Mouse (Mus musculus): Measurements from ENCODE around the gene Slc30a2. TPM values are rescaled to one million over a fixed set of nuclear protein-coding genes. Genes with fewer than 3 reads are reported as not detected.
"Not testable (repeated sequence)": the region's sequence is repeated elsewhere in the genome, so short reads cannot be mapped to it uniquely, and the experiment has no call there.

Slc30a2 gene
- polyA plus RNA-seq (2016; fragmentation: Nextera tagmentation; extraction: Ambion mirVana), result 0.09 and 0.36 TPM in 2 replicates

DNA sequence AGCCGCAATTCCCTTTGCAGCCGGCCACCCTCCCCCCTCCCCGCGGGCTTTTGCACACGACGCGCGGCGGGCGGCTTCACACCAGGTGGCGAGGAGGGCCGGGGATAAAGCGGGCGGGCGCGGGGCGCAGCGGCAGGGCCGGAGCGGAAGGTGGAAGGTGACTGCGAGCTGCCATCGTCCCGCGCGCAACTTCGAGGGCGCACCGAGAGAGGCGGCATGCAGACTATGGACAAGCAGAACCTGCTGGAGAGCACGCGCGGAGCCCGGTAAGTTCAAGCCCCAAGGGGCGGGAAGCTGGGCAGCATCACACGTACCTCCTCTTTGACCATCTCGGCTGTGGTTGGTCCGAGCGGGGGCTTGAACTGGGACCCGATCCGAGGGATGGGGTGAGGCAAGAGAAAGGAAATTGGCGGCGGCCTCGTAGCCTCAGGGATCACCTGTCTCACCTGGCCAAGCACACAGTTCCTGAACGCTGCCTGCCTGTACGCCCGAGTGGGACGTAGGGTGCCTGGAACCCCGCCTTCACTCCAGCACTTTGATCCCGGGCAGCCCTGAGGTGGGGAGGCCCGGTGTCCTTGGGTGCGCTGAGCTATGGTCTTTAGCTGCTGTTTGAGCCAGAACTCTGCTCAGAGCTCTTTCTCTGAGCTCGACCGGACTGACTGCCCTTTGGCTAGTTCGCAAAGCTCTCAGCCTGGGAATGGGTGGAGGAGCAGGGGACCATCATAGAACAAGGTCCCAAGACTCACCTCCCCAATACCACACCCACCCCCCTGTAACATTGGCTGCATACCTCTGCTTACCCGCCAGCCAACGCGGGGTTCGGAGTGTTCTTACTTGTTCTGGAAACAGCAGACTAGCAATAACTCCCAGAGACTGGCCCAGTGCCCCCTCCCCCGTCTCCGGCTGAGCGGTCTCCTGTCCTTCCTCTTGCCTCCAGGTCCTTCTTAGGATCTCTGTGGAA is at the start of gene Slc30a2:
Slc30a2 (plus strand) TSS at position 111 of the 961 bp plus-strand sequence.
- peaks cover 79% of the 10 kb centered on the region for H3K27me3 ChIP-seq (ENCODE audit: insufficient read depth, poor library complexity, severe bottlenecking)
- peak within 1 kb of the TSS; percentile 24 for H3K27ac ChIP-seq
- no peaks in the 10 kb centered on the region for H3K9me3 ChIP-seq
- H3K4me3 ChIP-seq, result peak within 1 kb of the TSS; percentile 56
- no peaks in the 10 kb centered on the region for H3K36me3 ChIP-seq
- H3K4me1 ChIP-seq, result peaks cover 20% of the 10 kb centered on the region
- DNase-seq (ENCODE audit: low spot score), result no peak
- 2% methylated on average over 61 of the region's 61 CpGs for WGBS

- Histone ChIP-seq H3K27ac (peak overlapping the region; percentile 86), H3K4me3 (peak overlapping the region; percentile 5)
- 21% methylated on average over 9 of the region's 9 CpGs for WGBS
Measured at GRCm38 (mm10) chr4:134293692-134294163, 49.3 kb upstream of the Slc30a2 start.

DNA sequence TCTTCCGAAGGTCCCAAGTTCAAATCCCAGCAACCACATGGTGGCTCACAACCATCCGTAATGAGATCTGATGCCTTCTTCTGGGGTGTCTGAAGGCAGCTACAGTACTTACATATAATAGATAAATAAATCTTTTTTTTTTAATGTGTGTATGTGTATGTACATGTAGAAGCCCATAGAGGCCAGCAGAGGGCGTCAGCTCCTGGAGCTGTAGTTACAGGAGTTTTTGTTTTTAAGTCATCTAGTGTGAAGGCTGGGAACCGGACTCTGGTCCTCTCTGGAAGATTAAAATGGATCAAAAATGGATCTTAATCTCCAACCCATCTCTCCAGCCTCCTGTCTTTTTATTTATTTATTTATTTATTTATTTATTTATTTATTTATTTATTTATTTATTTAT is 46.9 kb upstream of the Slc30a2 start:
- not testable (repeated sequence) for H3K9me3 ChIP-seq; H3K27ac ChIP-seq; H3K36me3 ChIP-seq; DNase-seq (ENCODE audit: low spot score); H3K27me3 ChIP-seq (ENCODE audit: insufficient read depth, poor library complexity, severe bottlenecking); H3K4me3 ChIP-seq
- WGBS, result 84% methylated on average over 4 of the region's 4 CpGs
- peaks cover 45% of the 10 kb centered on the region for H3K4me1 ChIP-seq

More at GRCm38 (mm10) chr4:134293692-134294163, 49.3 kb upstream of the Slc30a2 start:
- peak; percentile 94 for DNase-seq (ENCODE audit: low spot score)
- H3K4me1 ChIP-seq, result peaks cover 40% of the 10 kb centered on the region
- no peaks in the 10 kb centered on the region for H3K9me3 ChIP-seq
- no peaks in the 10 kb centered on the region for H3K36me3 ChIP-seq
- 0 out of 2 replicates have a peak, but pooled peaks cover 4% of the 10 kb centered on the region for H3K27me3 ChIP-seq (ENCODE audit: insufficient read depth, poor library complexity, severe bottlenecking)

DNA sequence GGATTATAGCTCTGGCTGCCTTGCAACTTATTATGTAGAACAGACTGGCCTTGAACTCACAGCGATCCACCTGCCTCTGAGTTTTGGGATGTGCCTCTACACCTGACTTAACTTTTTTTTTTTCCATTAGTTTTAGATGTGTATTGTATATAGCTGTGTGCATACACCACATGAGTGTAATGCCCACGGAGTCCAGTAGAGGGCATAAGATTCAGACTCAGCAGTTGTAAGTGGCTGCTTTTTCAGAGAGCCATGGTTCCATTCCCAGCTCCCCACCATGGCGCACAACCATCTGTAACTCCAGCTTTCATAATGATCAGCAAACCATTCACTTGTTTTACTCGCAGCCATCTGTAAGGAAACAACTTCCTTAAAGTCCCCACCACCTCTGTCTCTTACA is 46.5 kb upstream of the Slc30a2 start:
- DNase-seq (ENCODE audit: low spot score), result no peak
- Histone ChIP-seq H3K9me3 (no peaks in the 10 kb centered on the region), H3K36me3 (no peaks in the 10 kb centered on the region), H3K4me3 (no peak overlapping the region), H3K27ac (no peak overlapping the region), H3K27me3 (ENCODE audit: insufficient read depth, poor library complexity, severe bottlenecking) (0 out of 2 replicates have a peak, but pooled peaks cover 4% of the 10 kb centered on the region), H3K4me1 (peaks cover 45% of the 10 kb centered on the region)
- 89% methylated on average over 4 of the region's 4 CpGs for WGBS

DNA sequence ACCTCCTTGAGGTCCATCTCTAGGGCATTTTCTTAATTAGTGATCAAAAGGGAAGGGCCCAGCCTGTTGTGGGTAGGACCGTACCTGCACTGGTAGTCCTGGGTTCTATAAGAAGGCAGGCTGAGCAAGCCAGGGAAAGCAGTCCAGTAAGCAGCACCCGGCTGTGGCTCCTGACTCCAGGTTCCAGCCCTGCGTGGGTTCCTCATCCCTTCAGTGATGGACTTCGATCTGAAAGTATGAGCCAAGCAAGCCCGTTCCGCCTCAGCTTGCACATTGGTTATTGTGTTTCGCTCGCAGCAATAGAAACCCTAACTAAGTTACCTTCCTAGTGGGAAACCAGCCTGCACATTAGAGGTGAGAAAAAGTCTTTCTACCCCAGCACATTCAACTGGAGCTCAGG is 45.6 kb upstream of the Slc30a2 start:
- Histone ChIP-seq H3K36me3 (no peaks in the 10 kb centered on the region), H3K9me3 (no peaks in the 10 kb centered on the region), H3K4me3 (no peak overlapping the region), H3K4me1 (peaks cover 48% of the 10 kb centered on the region), H3K27me3 (ENCODE audit: insufficient read depth, poor library complexity, severe bottlenecking) (0 out of 2 replicates have a peak, but pooled peaks cover 4% of the 10 kb centered on the region), H3K27ac (0 out of 2 replicates have a peak overlapping the region, but pooled peaks have one; percentile 7)
- 91% methylated on average over 8 of the region's 8 CpGs for WGBS
- DNase-seq (ENCODE audit: low spot score), result no peak

DNA sequence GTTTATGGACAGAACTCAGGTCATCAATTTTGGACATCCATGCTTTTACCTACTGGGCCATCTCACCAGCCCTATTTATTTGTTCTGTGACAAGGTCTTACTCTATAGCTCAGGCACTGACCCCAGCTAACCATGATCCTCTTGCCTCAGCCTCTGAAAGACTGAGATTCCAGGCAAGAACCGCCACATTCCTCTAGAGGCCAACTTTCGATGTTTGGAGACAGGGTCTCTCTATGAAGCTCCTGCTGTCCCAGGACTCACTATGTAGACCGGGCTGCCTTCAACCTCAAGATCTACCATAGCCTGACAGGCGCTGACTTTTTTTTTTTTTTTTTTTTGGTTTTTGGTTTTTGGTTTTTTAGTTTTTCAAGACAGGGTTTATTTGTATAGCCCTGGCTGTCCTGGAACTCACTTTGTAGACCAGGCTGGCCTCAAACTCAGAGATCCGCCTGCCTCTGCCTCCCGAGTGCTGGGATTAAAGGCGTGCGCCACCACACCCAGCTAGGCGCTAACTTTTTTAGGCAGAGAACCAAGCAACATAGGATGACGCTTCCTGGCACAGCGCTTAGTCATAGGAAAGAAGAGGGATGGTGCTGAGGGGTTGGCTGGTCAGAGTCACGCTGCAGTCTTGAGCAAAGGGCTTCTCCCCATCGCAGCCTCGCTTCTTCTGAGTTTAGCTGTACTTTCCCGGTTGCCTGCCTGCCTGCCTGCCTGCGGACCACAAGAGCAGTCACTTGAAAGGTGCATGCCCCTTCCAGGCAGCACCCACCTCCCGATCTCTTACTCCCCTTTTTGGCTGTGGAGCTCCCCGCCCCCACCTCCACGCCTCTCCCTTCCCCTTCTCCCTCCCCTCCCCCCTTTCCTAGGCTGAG is 44.1 kb upstream of the Slc30a2 start:
- H3K4me1 ChIP-seq, result peaks cover 35% of the 10 kb centered on the region
- DNase-seq (ENCODE audit: low spot score), result no peak
- no peaks in the 10 kb centered on the region for H3K9me3 ChIP-seq
- no peaks in the 10 kb centered on the region for H3K36me3 ChIP-seq
- 60% methylated on average over 19 of the region's 19 CpGs for WGBS
- H3K27me3 ChIP-seq (ENCODE audit: insufficient read depth, poor library complexity, severe bottlenecking), result no peaks in the 10 kb centered on the region
- peak overlapping the region; percentile 24 for H3K4me3 ChIP-seq
- peak overlapping the region; percentile 83 for H3K27ac ChIP-seq

DNA sequence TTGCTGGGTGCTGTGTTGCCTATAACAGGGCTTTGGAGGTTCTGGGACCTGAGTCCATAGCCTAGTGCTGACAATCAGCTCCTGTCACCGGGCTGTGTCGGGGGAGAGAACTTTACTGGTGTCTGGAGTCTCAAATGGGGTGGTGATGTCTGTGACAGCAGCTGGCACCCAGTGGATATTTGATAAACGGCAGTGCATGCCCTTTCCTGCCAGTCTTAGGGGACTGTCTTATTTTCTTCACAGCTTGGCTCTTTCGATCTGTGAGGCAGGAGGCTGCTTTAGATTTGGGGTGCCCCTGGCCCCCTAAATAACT is 43.5 kb upstream of the Slc30a2 start:
- Histone ChIP-seq H3K9me3 (no peaks in the 10 kb centered on the region), H3K27me3 (ENCODE audit: insufficient read depth, poor library complexity, severe bottlenecking) (no peaks in the 10 kb centered on the region), H3K4me1 (peaks cover 30% of the 10 kb centered on the region), H3K4me3 (peak overlapping the region; percentile 24), H3K27ac (peak overlapping the region; percentile 83), H3K36me3 (no peaks in the 10 kb centered on the region)
- no peak for DNase-seq (ENCODE audit: low spot score)
- WGBS, result 35% methylated on average over 4 of the region's 4 CpGs

GRCm38 (mm10) chr4:134300316-134300715 is 42.7 kb upstream of the Slc30a2 start:
- Histone ChIP-seq H3K27me3 (ENCODE audit: insufficient read depth, poor library complexity, severe bottlenecking) (no peaks in the 10 kb centered on the region), H3K9me3 (no peaks in the 10 kb centered on the region), H3K4me1 (peaks cover 27% of the 10 kb centered on the region), H3K4me3 (0 out of 2 replicates have a peak overlapping the region, but pooled peaks have one; percentile 12), H3K36me3 (no peaks in the 10 kb centered on the region), H3K27ac (peak overlapping the region; percentile 83)
- no peak for DNase-seq (ENCODE audit: low spot score)
- WGBS, result 46% methylated on average over 9 of the region's 9 CpGs

- peaks cover 33% of the 10 kb centered on the region for H3K4me1 ChIP-seq
- DNase-seq (ENCODE audit: low spot score), result no peak
- no peaks in the 10 kb centered on the region for H3K27me3 ChIP-seq (ENCODE audit: insufficient read depth, poor library complexity, severe bottlenecking)
- no peak overlapping the region for H3K4me3 ChIP-seq
- WGBS, result 73% methylated on average over 5 of the region's 5 CpGs
- H3K36me3 ChIP-seq, result no peaks in the 10 kb centered on the region
- peak overlapping the region; percentile 70; the same call in 1 of the 2 replicates for H3K27ac ChIP-seq
- H3K9me3 ChIP-seq, result no peaks in the 10 kb centered on the region
Measured at GRCm38 (mm10) chr4:134302084-134302483, 40.9 kb upstream of the Slc30a2 start.

DNA sequence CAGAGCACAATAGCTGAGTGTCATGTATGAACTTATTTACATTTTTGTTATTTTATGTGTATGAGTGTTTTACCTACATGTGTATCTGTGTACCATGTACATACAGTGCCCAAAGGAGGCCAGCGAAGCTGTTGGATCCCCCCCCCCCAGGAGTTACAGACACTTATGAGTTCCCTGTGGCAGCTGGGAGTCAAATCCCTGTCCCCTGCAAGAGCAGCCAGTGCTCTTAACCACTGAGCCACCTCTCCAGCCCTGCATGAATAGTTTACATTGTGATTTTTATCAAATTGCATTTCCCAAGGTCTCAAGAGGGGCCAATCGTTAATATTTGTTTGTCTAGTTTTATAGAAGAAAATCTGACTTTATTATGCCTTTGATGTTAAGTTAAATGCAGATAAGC is 36.0 kb upstream of the Slc30a2 start:
- H3K4me3 ChIP-seq, result no peak overlapping the region
- WGBS, result 62% methylated on average over 2 of the region's 2 CpGs
- no peak for DNase-seq (ENCODE audit: low spot score)
- H3K36me3 ChIP-seq, result no peaks in the 10 kb centered on the region
- H3K27me3 ChIP-seq (ENCODE audit: insufficient read depth, poor library complexity, severe bottlenecking), result no peaks in the 10 kb centered on the region
- no peaks in the 10 kb centered on the region for H3K9me3 ChIP-seq
- H3K4me1 ChIP-seq, result peaks cover 32% of the 10 kb centered on the region
- peak overlapping the region; percentile 85; the same call in 1 of the 2 replicates for H3K27ac ChIP-seq

DNA sequence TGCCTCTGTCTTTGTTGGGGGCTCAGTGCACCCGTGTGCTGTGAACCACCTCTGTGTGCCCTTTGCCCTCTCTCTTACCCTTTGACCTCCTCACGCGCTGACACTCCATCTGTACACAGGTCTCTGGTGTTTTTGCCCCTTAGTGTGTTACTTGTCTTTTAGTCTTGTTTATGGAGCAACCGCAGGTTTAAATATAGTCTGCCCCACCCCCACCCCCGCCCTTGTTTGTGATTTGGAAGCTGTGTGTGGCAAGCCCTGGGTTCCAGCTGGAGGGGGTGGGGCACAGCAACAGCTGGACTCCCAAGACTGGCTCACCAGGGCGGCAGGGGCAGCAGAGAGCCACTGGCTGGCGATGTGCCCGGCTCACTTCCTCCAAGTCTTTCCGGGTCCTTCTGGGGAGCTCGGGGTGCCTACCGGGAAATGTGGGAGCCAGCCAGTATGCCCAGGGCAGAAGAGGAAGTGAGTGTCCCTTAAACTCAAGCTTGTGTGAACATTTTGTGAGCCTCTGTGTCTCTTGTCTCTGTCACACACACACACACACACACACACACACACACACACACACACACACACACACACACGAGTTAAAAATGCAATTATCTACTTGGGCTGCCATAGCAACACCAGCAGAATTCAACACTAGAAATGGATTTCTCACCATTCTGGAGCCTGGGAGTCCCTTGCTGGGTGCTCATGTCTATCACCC is 35.5 kb upstream of the Slc30a2 start:
- H3K9me3 ChIP-seq, result no peaks in the 10 kb centered on the region
- DNase-seq (ENCODE audit: low spot score), result no peak
- no peaks in the 10 kb centered on the region for H3K27me3 ChIP-seq (ENCODE audit: insufficient read depth, poor library complexity, severe bottlenecking)
- 21% methylated on average over 11 of the region's 12 CpGs for WGBS
- peak overlapping the region; percentile 41 for H3K4me3 ChIP-seq
- H3K36me3 ChIP-seq, result no peaks in the 10 kb centered on the region
- H3K4me1 ChIP-seq, result peaks cover 30% of the 10 kb centered on the region
- peak overlapping the region; percentile 85 for H3K27ac ChIP-seq

DNA sequence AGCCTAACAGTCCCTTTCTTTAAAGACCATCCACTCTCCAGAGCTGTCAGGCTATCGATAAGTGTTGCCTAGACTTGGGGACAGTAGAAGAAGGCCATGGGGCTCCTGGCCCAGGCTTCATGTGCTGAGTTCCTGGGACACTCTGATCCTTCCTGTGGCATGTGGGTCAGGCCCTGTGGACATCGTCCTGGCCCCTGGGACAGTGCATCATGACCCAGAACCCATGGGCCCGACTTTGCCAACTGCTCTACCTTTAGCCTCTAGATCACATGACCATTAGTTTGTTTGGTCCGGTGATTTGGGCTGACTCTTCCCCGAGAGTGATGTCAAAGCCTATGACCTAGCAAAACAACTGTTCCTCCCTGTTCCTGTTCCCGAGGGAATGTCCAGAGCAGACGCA is 32.9 kb upstream of the Slc30a2 start:
- H3K9me3 ChIP-seq, result 0 out of 2 replicates have a peak, but pooled peaks cover 4% of the 10 kb centered on the region

More for the DNA sequence above, 32.9 kb upstream of the Slc30a2 start:
- no peaks in the 10 kb centered on the region for H3K36me3 ChIP-seq
- H3K27ac ChIP-seq, result no peak overlapping the region
- H3K27me3 ChIP-seq (ENCODE audit: insufficient read depth, poor library complexity, severe bottlenecking), result no peaks in the 10 kb centered on the region
- DNase-seq (ENCODE audit: low spot score), result no peak
- 82% methylated on average over 7 of the region's 7 CpGs for WGBS
- peaks cover 39% of the 10 kb centered on the region for H3K4me1 ChIP-seq
- no peak overlapping the region for H3K4me3 ChIP-seq
